Mouse (Mus musculus) embryo, embryonic 9.5 days (tissue): ENCODE results near the gene C1qtnf3.
"Not testable (repeated sequence)": the region's sequence is repeated elsewhere in the genome, so short reads cannot be mapped to it uniquely, and the experiment has no call there.

Experiments
- DNase-seq: peaks from one replicate; pipeline ENCODE4 v3.0.0-alpha.2; 2017; ENCODE audit errors: extremely low spot score

Gene C1qtnf3

DNA sequence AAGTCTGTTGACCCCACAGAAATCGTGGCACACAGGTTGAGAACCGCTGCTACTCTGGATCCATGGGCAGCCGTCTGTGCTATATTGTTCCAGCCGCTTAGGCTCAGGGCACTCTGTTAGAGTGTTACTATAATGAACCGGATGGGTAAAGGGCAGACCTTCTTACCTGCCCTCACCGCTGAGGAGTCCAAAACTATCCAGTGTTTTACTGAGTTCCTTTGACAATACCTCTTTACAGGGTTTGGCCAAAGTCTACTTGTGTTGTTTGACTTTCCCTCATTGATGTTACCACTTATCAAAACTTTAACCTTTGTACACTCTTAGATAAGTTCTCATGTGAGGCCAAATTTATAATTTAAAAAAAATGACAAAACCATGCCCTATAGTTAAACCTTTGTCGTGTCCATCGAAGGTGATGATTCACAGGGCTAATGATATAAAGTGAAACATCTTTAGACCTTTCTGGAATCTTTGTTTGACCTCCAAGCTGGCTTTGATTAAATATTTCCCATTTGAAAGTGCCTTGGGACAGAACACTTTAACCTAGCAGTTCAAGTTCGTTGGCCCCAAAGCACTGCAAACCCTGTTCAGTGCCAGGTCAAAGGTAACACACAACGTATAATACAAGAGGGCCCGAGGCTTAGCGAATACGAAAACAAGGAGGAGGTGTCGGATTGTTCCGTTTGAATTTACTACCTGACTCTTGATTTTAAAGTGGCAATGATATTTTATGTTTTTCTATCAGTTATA lies 7.3 kb downstream of the C1qtnf3 start:
- DNase-seq: no peak

DNA sequence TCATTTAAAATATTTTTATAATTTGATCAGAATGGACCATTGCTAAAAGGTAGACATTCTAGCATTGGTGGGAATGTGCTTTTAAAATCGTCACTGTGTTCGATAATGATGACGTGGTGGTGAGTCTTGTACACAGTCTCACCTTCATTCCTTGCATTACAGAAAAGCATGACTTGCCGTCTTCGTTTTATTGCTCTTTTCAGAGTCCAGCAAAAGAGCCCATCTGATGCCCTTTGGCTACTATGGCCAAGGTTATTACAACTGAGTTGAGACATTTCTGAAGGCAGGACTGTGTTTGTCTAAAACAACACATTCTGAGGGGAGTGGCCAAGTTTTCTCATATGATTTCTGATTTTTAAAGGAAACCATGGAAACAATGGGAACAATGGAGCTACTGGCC lies 8.1 kb downstream of the C1qtnf3 start:
- no peak for DNase-seq

DNA sequence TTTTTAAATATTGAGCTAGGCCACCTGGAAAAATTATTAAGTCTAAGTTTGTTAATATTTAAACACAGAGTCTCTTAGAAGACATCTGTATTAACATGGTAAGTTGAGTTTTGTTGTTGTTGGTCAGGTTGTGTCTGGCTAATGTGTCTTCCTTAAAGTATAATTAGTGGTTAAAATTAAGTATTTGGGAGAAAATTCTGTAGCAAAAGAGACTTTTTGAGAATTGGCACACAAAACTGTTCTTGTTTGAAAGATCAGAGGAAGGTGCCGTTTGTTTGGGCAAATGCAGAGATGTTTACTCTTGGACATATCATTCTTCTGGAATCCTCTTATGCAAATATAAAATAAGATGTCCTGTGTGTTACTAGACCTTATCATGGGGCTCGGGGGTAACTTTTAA lies 10.5 kb downstream of the C1qtnf3 start:
- no peak for DNase-seq

DNA sequence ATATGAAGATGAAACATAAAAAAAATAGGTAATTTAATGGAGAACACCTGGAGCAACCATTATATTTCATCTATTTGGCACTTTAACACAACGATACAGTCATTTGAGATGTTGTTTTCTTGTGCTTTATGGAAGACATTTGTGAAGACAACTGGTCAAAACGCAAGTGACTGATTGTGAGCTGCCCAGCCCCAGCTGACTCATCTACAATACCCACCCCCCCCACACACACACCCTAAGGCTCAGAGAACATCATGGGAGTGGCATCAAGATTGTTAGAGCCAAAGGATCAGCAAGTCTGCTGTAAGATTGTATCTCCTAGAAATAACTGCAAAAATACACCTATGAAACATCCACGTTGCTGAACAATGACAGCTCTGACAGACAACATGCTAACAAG lies 17.3 kb downstream of the C1qtnf3 start:
- no peak for DNase-seq

DNA sequence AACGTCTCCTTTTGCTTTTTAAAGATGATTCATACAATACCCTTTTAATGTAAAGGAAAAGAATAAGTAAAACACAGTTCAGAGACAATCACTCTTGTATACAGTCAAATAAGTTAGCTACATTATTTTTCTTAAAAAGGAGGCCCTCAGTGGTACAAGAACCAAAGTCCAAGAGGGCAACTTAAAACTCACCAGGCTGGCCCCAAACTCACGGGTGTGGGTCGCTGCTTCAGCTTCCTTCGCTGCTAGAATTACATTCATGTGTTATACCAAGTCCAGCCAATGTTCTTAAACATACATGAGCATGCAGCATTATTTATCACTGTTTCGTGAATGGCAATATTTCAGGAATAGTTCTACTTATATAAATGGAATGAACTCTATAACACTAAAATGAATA lies 18.6 kb downstream of the C1qtnf3 start:
- no peak for DNase-seq

DNA sequence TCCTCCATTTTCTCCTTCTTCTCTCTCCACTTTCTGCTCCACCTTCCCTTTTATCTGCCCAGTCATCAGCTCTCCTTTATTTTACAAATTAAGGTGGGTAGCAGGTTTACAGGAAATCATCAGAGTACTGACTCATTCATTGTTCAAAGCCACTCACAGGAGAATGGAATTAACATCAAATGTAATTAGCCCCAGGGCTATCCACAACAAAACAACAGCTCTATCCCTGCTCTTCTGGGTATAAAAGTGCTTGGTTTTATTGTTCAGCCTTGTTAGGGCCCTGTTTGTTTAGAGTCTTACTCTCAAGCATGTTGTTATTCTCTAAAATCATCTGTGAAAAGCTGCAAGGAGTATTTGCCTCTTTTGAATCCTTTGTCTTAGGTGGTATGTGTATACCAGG lies 25.0 kb downstream of the C1qtnf3 start:
- DNase-seq: no peak

DNA sequence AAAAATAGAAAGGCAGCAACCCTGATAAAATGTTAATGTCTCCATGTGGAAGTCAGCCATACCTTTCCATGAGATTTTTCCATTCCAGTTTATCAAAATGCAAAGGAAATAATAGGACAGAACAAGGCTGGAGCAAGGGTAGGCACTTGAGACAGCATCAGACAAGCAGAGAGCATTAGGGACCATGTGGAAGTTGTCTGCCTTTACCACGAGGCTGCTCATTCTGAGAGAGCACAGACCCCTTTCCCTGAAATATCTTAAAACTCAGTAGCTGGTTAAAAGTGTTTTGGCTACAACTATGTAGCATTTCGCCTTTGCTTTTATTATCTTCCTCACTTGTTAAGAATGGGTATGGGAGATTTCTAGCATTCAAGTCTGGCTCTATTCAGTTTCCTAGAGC lies 28.6 kb downstream of the C1qtnf3 start:
- DNase-seq: no peak

DNA sequence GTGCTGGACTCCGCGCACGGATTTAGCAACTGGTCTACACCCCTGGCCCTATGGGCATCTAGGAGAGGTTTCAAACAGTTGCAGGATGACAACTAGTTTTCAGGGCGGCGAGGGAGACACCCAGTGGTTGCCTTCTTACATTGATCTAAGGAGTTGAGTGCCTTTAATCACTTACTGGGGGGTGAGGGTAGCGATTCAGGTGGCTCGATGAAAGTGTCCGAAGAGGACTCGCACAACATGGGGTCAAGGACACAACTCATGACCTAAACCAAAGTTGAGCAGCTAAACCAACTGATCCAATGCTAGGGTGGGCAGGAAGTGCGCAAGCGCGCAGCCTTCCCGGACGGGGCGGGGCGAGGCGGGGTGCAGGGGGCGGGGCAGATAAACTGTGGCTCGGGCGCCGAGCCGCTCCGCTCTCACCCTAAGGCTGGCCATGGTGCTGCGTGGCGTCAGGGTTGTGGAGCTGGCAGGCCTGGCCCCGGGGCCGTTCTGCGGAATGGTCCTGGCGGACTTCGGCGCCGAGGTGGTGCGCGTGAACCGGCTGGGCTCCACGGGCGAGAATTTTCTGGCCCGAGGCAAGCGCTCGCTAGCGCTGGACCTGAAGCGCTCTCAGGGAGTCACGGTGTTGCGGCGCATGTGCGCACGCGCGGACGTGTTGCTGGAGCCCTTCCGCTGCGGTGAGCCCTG lies 29.4 kb downstream of the C1qtnf3 start, which contains the start of gene Amacr:
TSS of gene Amacr (plus strand) at position 380 of the 687 bp plus-strand sequence.
- peak; percentile 95 for DNase-seq

DNA sequence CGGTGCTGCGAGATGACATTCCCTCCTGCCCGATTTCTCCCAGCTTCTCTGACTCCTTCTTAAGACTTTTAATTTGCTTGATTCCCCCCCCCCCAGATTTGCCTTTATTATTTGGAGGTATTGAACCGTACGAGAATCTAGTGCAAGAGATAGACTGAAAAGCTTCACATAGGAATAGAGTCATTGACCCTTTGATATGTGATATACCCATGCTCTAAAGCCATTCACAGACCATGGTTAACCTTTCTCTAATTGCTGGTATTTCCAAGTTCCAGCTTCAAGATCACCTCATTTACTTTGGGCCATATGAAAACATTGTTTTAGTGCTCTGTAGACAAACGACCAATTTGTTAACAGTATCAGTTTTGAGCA lies 29.9 kb downstream of the C1qtnf3 start:
- DNase-seq: no peak

DNA sequence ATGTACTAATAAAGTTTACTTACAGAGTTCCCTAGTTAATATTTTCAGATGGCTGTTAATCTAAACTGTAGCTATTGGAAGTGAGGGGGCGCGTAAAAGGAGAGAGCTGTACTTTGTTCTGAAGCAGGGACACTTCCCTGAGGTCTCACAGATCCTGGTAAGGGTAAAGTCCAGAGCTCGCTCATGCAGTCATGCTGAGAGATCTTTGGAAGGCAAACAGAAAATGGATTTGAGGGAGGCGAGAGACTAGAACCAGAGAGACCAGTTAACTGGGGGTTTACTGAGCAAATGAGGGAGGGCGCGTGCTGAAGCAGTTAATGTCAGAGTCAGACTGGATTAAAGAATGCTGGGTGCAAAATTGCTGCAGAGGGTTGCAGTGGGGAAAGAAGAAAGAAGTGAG lies 33.6 kb downstream of the C1qtnf3 start:
- no peak for DNase-seq

DNA sequence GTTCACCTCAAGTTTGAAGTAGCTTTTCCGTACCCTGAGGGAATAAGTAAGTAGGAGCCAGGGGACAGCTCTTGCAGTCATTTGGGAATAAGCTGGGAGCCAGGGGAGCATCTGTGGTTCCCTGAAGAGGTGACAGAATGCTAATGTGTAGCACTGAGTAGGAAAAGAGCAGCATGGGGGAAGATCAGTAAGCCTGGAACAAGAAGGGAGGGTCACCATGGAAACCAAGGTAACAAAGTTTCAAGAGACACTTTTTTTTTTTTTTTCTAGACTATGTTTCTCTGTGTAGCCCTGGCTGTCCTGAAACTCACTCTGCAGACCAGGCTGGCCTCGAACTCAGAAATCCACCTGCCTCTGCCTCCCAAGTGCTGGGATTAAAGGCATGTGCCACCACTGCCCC lies 34.3 kb downstream of the C1qtnf3 start:
- not testable (repeated sequence) for DNase-seq

DNA sequence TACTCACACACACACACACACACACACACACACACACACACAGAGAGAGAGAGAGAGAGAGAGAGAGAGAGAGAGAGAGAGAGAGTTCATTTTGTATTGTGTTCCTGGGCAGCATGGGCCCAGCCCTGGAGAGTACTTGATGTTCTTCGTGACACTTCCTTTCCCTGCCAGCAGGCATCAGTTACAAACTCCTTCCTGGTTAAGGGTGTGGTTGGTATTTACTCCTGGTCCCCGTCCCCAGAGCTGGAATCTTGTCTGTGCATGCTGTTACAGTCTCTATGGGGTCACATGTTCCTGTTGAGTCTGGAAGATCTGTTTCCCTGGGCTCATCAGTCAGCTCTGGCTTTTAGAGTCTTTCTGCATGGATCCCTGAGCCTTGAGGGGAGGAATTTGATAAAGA lies 38.3 kb downstream of the C1qtnf3 start:
- DNase-seq: no peak

DNA sequence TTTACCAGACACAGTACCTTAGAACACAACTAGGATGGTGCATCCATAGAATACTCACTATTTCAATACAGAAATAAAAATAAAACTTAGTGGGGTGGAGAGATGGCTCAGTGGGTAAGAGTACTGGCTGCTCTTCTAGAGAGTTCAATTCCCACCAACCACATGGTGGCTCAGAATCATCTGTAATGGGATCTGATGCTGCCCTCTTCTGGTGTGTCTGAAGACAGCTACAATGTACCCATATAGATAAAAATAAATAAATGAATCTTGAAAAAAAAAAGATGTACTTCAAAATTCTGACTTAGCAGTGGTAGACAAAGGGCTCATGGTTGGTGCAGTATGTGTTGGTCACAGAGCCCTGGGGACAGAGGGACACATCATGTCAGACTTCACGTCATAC lies 39.4 kb downstream of the C1qtnf3 start:
- no peak for DNase-seq

DNA sequence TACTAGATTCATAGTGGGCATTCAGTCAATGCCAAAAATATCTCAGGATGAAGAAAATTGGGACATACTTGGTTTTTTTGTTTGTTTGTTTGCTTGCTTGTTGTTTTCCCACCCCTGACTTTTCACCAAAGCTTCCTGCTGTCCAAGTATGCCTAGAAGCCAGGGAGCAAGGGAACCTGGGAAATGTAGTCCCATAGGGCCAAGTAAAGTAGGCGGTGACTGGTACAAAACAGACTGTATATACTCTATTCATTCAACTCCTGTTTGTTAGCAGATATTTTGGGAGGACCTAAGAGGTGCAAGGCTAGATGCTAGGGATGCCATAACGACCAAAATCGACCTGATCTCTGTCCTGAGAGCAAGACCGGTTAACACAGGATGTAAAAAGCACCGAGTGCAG lies 47.7 kb downstream of the C1qtnf3 start:
- no peak for DNase-seq

DNA sequence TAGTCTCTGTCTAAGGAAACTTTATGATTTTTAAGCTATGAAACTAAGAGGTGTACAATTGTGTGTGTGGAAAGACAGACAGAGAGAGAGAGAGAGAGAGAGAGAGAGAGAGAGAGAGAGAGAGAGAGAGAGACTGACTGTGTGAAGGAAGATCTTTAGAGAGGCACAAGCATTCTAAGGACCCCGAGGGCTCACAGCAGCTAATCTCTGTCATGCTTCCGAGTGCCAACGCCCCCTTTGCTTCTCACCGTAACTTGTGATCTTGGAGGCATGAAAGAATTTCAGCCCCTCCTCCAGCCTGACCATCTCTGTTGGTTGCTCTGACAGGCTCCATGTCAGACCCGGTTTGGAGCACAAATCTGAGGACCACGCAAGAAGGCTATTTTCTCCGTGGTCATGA lies 48.3 kb downstream of the C1qtnf3 start, which contains the start of gene Slc45a2:
TSS of gene Slc45a2 (plus strand) at position 301 of the 400 bp plus-strand sequence.
- no peak for DNase-seq

DNA sequence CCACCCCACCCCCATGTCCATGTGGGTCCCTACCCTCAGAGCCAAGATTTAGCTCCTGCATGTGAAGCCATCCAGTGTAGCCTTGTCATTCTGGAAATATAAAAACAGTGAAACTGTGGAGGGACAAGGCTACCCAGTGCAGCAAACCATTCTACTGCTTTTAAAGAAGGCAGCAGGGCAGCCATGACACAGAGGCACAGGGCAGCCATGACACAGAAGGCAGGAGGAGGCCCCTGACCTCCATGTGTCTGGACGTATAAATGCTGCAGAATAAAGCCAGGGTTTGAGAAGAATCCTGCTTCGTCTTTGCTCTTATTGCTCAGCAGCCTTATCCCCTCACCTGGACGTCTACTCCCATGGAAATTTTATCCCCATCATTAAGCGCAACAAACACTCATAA lies 51.7 kb downstream of the C1qtnf3 start:
- no peak for DNase-seq

DNA sequence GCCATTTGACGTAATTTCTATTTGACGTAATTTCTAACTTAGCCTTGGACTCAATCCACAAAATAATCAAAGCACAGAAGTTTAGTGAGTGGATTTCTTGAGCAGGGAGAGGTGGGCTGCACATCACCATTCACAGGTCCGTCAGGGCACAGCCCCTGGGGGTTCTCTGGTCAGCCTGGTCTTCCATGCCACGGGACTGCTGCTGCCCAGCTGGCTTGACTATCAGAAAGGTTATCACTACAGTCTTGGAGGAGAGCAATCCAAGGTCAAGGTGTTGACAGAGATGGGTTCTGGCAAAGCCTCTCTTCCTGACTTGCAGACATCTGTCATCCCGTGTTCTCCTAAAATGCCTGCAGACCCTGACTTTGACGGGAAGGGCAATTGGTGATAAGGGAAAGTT lies 52.5 kb downstream of the C1qtnf3 start:
- DNase-seq: no peak

DNA sequence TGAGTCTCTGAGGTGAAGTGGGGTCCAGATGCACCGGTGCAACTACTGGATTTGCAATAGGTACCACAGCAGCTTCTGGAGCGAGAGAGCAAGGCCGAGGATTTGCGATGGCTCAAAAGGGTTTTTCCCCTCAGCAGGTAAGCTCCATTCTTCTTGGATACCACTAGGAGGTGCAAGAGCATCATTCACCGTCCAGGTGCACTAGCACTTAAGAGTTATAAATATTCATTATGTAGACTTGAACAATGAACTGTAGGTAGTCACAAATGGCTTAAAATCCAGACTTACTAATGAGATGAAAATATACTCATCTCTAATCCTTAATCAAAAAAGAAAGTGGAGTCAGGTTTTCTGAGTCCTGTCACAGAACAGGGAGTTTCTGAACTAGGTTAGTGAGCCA lies 56.6 kb downstream of the C1qtnf3 start:
- DNase-seq: peak; percentile 18

DNA sequence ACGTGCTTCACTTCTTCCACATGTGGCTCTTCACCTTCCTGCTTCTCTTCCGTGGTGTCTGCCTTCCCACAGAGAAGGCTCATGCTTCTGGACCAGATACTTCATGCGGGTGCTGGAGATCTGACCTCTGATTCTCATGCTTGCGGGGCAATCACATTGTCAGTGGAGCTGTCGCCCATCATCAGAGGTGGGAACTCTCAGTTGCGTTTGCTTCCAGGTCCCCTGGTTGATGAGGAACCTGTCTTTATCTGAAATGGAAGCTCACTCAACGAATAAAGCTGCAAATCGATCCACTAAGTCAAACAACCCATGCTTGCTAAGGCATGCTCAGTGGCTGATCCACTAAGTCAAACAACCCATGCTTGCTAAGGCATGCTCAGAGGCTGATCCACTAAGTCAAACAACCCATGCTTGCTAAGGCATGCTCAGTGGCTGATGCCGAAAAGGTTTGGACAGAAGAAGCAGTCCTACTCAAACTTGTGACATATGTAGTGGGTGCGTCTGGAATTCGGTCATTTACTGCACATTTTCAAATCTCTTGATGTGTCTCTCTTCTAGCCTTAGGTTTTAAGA lies 58.9 kb downstream of the C1qtnf3 start:
- DNase-seq: no peak

DNA sequence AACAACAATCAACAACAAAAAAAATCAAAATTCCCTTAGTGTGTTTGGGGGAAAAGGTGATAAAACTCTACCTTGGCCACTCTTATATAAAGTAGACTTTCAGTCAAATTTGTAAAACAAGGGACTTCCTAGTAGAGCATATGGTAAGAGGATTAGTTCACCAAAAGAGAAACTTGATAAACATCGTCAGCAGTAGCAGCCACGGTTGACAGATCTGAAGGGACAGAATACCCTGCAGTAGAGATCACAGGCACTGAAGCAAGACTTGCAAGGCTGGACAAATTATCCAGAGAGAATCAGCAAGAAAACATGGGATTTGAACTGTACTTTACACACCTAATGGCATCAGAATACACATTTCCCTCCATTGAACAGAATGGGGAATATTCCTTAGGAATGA lies 62.8 kb downstream of the C1qtnf3 start:
- DNase-seq: no peak

DNA sequence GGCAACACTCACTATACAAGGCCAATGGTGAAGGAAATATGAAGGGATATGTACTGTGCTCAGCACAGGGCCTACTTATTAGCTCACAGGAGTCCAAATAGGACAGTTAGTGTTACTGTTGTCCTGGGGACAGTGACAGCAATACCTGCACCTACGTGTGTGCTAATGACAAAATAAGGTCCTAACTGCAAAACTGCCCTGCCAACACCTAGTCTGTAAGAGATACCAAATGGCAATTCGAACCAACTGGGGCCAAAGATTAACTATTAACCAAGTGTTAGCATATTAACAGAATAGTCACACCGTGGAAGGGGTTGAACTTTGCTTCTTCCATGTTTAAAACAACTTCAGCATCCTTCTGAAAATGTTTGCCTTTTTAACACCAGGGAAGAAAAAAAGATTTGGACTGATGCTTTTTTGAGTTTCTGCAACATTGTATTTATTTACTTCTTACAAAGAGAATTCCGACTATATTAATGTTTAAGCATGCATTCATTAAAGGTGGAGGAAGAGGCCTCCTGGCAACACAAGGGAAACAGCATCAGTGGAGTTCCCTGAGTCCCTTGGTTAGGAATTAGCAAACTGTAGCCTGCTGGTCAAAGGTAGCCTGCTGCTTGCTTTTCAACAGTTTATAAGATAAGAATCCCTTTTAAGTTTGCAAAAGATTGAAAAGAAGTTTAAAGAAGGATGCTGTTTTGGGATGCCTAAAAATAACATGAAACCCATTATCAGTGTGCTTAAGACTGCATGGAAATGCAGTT lies 74.8 kb downstream of the C1qtnf3 start:
- DNase-seq: no peak
